Mouse (Mus musculus) hindbrain, embryonic 11.5 days (tissue): ENCODE measurements around the gene Prkn. TPM values are rescaled to one million over a fixed set of nuclear protein-coding genes. Genes with fewer than 3 reads are reported as not detected.

Experiments
- ATAC-seq: fragments of 200-750 bp; cut with Nextera tagmentation; 2 replicates; pipeline ENCODE4 v1.8.0; 2017; ENCODE audit warnings: mild to moderate bottlenecking, moderate TSS enrichment, moderate library complexity; ENCODE audit not compliant: low FRiP score
- DNase-seq: peaks from one replicate; pipeline ENCODE4 v3.0.0-alpha.2; 2015; ENCODE audit warnings: low spot score
- H3K27ac ChIP-seq: fragments of 300-500 bp; sonication (generic); 2 replicates; pipeline ENCODE4 v1.5.1; 2014; ENCODE audit warnings: mild to moderate bottlenecking, low read depth, low read length
- H3K27me3 ChIP-seq: fragments of 300-500 bp; sonication (generic); 2 replicates; pipeline ENCODE4 v1.6.1; 2014; ENCODE audit warnings: mild to moderate bottlenecking, low read length, moderate library complexity, mixed read lengths; ENCODE audit not compliant: control insufficient read depth, insufficient read depth
- H3K36me3 ChIP-seq: fragments of 300-500 bp; sonication (generic); 2 replicates; pipeline ENCODE4 v1.6.1; 2014; ENCODE audit warnings: mild to moderate bottlenecking, low read length, moderate library complexity, mixed read lengths; ENCODE audit not compliant: control insufficient read depth, insufficient read depth
- H3K4me1 ChIP-seq: fragments of 300-500 bp; sonication (generic); replicated peaks from 2 replicates; pipeline ENCODE4 v1.6.1; 2014; ENCODE audit warnings: low read length, mixed read lengths; ENCODE audit not compliant: control insufficient read depth, insufficient read depth
- H3K4me2 ChIP-seq: fragments of 300-500 bp; sonication (generic); replicated peaks from 2 replicates; pipeline ENCODE4 v1.6.1; 2014; ENCODE audit warnings: mild to moderate bottlenecking, low read depth, low read length
- H3K4me3 ChIP-seq: fragments of 300-500 bp; sonication (generic); 2 replicates; pipeline ENCODE4 v1.5.1; 2014; ENCODE audit warnings: low read depth, low read length
- H3K9ac ChIP-seq: fragments of 300-500 bp; sonication (generic); 2 replicates; pipeline ENCODE4 v1.6.1; 2014; ENCODE audit warnings: low read depth, low read length
- H3K9me3 ChIP-seq: fragments of 300-500 bp; sonication (generic); 2 replicates; pipeline ENCODE4 v1.6.1; 2016; ENCODE audit warnings: low read length; ENCODE audit not compliant: control insufficient read depth
- WGBS: fragments of 180-500 bp; shearing (Covaris S2); extraction: QIAGEN DNeasy Blood & Tissue Kit; methylation state at CpG from one replicate; pipeline ENCODE4 v1.1.7; 2014; 5-methylcytosine and 5-hydroxymethylcytosine counted together
- polyA plus RNA-seq: library from polyadenylated mRNA; unstranded; fragments of >200 nt; fragmentation: Nextera tagmentation; extraction: Ambion mirVana; gene quantifications from 2 replicates; pipeline ENCODE4 v1.2.1, GENCODE M21; 2014

Gene Prkn
- polyA plus RNA-seq, 1 experiment from 2014 or later: 1.9 TPM

DNA sequence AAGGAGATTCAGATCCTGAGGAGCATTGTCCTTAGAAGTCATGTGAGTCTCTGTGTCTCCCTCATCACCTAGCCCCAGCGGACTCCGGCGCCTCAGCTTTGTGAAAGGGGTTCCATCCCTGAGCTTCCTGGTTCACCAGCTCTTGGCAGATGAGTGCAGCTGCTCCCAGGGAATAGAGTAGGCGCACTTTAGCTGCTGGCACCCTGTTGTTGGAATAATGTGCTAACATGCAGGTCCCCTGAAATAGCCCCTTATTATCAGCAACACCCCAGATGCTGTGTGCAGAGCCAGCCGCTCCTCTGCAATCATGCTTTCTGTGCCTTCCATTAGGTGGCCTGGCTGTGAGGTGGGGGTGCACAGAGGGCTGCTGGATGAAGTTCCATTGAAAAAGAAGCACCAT, 767.7 kb downstream of the Prkn start:
- Histone ChIP-seq H3K27me3 (no peaks in the 10 kb centered on the region), H3K27ac (no peak overlapping the region), H3K9me3 (no peaks in the 10 kb centered on the region), H3K9ac (no peak overlapping the region), H3K4me3 (no peak overlapping the region), H3K4me1 (no peaks in the 10 kb centered on the region), H3K36me3 (no peaks in the 10 kb centered on the region), H3K4me2 (no peak overlapping the region)
- DNase-seq (no peak), ATAC-seq (no peak)
- 92% methylated on average over 5 of the region's 5 CpGs for WGBS

DNA sequence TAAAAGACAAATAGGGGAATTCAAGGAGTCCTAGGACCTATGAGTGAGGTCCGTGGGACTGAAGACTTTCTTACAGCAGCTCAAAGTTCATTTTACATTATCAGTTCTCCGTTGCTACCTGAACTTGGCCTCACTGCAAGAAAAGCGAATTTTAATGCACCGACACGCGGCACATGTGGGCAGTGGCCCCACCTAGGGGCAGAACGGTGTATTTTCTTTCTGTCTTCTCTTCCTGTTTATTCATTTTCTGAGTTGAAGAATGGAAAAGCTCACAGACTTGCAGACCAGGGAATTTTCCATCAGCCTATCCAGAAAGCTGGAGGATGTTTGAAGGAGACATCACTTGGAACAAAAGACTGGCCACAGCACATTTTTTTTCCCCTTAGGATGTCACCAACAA, 771.3 kb downstream of the Prkn start:
- no peaks in the 10 kb centered on the region for H3K36me3 ChIP-seq
- WGBS: 17% methylated on average over 7 of the region's 7 CpGs
- H3K27ac ChIP-seq: no peak overlapping the region
- H3K27me3 ChIP-seq: no peaks in the 10 kb centered on the region
- no peak for ATAC-seq
- no peak overlapping the region for H3K9ac ChIP-seq
- peak; percentile 77 for DNase-seq
- H3K4me2 ChIP-seq: no peak overlapping the region
- H3K9me3 ChIP-seq: no peaks in the 10 kb centered on the region
- H3K4me3 ChIP-seq: no peak overlapping the region
- H3K4me1 ChIP-seq: no peaks in the 10 kb centered on the region

DNA sequence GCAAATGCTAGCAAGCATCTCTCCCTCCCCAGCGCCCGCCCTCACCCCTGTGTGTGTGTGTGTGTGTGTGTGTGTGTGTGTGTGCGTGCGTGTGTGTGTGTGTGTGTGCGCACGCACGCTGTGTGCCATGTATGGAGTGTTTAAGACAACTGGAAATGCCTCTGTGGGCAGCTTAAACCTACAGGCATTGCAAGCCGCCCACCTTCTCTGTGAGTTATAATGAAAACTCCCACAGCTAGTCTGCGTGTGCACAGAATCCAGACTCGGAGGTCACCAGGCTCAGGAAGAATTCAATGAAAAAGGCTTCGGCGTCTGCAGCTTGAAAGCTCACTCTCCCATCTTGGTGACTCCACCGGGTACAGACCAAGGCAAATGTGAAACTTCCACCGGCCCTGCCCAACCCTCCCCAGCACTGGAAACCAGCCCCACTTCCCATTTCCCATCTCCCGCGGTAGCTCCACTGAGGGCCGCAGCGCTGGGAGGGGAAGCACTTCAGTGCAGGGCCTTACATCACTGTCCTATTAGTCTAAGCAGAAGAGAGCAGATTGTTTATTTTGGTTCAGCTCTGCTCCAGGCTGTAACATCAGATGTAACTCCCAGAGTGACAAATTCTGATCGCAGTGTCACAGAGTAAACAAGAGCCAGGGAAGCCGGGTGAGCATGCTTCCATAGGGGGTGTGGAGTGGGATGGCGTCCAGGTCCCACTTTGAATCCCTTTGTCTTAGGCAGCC, 772.8 kb downstream of the Prkn start:
- Histone ChIP-seq H3K27ac (no peak overlapping the region), H3K4me2 (no peak overlapping the region), H3K9ac (no peak overlapping the region), H3K4me3 (no peak overlapping the region), H3K36me3 (no peaks in the 10 kb centered on the region), H3K9me3 (no peaks in the 10 kb centered on the region), H3K27me3 (no peaks in the 10 kb centered on the region), H3K4me1 (no peaks in the 10 kb centered on the region)
- ATAC-seq (no peak), DNase-seq (peak; percentile 6)
- 59% methylated on average over 21 of the region's 21 CpGs for WGBS

DNA sequence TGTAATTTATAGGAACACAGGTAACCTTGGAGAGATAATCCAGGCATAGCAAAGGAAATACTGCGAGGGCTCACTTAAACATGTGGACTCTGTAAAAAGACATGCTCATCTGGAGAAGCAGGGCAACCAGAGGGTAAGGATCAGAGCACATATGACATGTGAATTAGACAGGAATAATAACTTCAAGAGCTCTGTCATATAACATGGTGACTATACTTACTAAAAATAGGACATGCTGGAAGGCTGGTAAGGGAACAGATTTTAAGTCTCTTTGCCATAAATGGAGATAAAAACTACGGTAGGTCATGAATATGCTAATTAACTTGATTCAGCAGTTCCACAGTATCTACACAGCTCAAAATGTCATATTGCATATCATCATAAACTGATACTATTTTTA, 777.4 kb downstream of the Prkn start:
- H3K9me3 ChIP-seq: no peaks in the 10 kb centered on the region
- no peaks in the 10 kb centered on the region for H3K27me3 ChIP-seq
- no peak overlapping the region for H3K27ac ChIP-seq
- H3K4me1 ChIP-seq: no peaks in the 10 kb centered on the region
- no peak for DNase-seq
- H3K4me2 ChIP-seq: no peak overlapping the region
- H3K36me3 ChIP-seq: no peaks in the 10 kb centered on the region
- WGBS: 89% methylated on average over 2 of the region's 2 CpGs
- H3K9ac ChIP-seq: no peak overlapping the region
- no peak for ATAC-seq
- H3K4me3 ChIP-seq: no peak overlapping the region

DNA sequence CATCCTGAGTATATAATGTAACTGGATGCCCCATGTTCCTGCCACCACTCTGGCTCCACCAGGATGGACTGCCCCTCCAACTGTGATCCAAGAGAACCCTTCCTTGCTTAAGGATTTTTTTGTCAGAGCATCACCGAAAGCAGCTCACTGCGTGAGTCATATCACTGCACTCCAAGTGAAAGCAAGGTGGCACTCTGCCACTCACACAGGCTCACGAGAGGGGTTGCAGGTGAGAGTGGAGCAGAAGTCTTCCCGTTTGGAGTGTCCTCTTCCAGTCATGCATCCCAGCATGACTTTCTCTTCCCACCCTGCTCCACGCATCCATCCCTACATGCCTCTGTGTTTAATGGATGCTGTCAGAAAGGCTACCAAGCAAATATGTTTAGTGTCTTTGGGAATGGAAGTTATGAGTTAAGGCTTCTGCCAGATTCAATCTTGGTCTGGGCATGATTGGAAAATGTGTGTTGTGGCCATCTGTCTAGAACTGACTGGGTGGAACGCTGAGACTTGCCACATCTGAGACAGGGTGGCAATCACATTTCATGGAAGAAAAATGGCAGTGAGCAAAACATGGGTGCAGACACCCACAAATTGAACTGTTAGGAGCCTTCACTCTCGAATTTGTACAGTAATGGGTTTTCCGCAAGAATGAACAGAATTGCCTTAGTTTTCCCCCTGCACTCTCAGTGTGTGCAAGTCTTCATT, 778.9 kb downstream of the Prkn start:
- Histone ChIP-seq H3K4me1 (no peaks in the 10 kb centered on the region), H3K4me2 (no peak overlapping the region), H3K4me3 (no peak overlapping the region), H3K36me3 (no peaks in the 10 kb centered on the region), H3K9ac (no peak overlapping the region), H3K27ac (no peak overlapping the region), H3K27me3 (no peaks in the 10 kb centered on the region), H3K9me3 (no peaks in the 10 kb centered on the region)
- DNase-seq (no peak), ATAC-seq (no peak)
- 92% methylated on average over 8 of the region's 8 CpGs for WGBS

DNA sequence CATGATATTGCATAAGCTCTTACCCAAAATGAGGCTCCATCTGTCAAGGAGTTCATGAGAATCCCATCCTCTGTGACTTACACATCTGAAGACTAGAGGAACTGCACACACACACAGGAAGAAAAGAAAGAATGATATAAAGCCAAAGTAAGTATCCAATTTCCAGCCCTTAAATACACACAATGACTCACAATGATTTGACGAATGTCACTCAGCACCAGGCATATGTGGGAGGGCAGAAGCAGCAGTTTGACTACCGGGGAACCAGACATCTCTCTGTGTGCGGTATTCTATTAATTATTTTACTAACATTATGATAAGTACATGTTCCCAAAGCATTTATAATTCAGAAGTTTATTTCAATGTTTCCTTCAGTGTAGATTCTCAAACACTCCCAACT, 780.6 kb downstream of the Prkn start:
- Histone ChIP-seq H3K4me3 (no peak overlapping the region), H3K27me3 (no peaks in the 10 kb centered on the region), H3K4me1 (no peaks in the 10 kb centered on the region), H3K27ac (no peak overlapping the region), H3K4me2 (no peak overlapping the region), H3K9me3 (no peaks in the 10 kb centered on the region), H3K36me3 (no peaks in the 10 kb centered on the region), H3K9ac (no peak overlapping the region)
- ATAC-seq: no peak
- 91% methylated on average over 3 of the region's 3 CpGs for WGBS
- no peak for DNase-seq

DNA sequence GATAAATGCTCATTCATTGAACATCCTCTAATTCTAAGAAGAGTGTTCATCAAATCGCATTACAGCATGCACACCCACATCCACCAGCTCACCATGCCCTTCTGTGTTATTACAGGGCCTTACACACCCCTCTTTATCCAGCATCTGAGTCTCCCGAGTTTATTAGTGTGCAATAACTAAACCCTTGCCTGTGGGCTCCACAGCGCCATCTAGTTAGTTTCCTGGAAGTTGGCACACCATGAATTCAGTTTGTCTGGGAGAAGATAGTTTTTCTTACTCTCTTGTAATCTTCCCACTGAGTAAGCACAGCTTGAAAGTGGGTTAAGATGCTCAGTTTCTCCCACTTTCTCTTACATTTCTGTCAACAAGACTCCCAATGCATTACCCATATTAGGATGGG, 781.3 kb downstream of the Prkn start:
- Histone ChIP-seq H3K4me3 (no peak overlapping the region), H3K9ac (no peak overlapping the region), H3K9me3 (no peaks in the 10 kb centered on the region), H3K4me1 (no peaks in the 10 kb centered on the region), H3K27ac (no peak overlapping the region), H3K4me2 (no peak overlapping the region), H3K36me3 (no peaks in the 10 kb centered on the region), H3K27me3 (no peaks in the 10 kb centered on the region)
- DNase-seq: peak; percentile 29
- 61% methylated on average over 3 of the region's 3 CpGs for whole genome bisulfite sequencing
- ATAC-seq: no peak

DNA sequence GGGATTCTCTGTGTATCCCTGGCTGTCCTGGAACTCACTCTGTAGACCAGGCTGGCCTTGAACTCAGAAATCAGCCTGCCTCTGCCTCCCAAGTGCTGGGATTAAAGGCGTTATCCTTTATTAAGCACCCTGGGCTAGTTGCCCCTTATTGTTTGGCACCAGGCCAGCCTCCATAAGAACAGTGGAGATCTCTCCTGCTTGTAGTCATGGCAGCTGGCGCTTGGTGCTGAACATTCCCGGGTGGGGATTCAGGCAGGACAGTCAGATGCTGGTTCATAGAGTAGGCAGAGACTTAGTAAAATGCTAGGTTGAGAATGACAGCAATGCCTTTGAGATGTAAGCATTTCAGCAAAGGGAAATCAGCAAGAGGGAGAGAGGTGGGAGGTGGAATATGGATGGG, 786.1 kb downstream of the Prkn start:
- Histone ChIP-seq H3K9ac (no peak overlapping the region), H3K27me3 (no peaks in the 10 kb centered on the region), H3K27ac (no peak overlapping the region), H3K4me1 (no peaks in the 10 kb centered on the region), H3K4me3 (no peak overlapping the region), H3K36me3 (no peaks in the 10 kb centered on the region), H3K9me3 (no peaks in the 10 kb centered on the region), H3K4me2 (no peak overlapping the region)
- ATAC-seq (no peak), DNase-seq (no peak)
- WGBS: 78% methylated on average over 3 of the region's 3 CpGs

DNA sequence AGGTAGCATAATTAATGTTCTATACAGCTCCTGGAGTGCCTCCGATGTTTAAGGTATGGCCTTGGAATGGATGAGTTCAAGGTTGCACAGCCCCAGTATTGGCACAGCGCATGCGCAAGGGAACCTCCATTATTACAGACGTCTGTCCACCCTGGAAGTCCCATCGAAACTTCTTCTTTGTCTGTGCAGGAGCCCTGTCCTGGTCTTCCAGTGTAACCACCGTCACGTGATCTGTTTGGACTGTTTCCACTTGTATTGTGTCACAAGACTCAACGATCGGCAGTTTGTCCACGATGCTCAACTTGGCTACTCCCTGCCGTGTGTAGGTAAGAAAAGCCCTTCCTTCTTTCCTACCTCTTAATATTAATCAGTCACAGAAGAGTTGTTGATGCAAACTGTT, 794.9 kb downstream of the Prkn start:
- Histone ChIP-seq H3K27ac (no peak overlapping the region), H3K4me1 (no peaks in the 10 kb centered on the region), H3K27me3 (no peaks in the 10 kb centered on the region), H3K4me3 (no peak overlapping the region), H3K4me2 (no peak overlapping the region), H3K9ac (no peak overlapping the region), H3K36me3 (no peaks in the 10 kb centered on the region), H3K9me3 (no peaks in the 10 kb centered on the region)
- 95% methylated on average over 11 of the region's 11 CpGs for WGBS
- no peak for ATAC-seq
- DNase-seq: no peak
